Mouse (Mus musculus): ENCODE data around the gene Sh3pxd2a. TPM values are rescaled to one million over a fixed set of nuclear protein-coding genes. Genes with fewer than 3 reads are reported as not detected.
A peak's percentile ranks its signal among the peaks of the same experiment; 100 is the strongest.

Sh3pxd2a gene
- polyA plus RNA-seq, 1 experiment from 2014 or later, result 0.62 TPM

DNA sequence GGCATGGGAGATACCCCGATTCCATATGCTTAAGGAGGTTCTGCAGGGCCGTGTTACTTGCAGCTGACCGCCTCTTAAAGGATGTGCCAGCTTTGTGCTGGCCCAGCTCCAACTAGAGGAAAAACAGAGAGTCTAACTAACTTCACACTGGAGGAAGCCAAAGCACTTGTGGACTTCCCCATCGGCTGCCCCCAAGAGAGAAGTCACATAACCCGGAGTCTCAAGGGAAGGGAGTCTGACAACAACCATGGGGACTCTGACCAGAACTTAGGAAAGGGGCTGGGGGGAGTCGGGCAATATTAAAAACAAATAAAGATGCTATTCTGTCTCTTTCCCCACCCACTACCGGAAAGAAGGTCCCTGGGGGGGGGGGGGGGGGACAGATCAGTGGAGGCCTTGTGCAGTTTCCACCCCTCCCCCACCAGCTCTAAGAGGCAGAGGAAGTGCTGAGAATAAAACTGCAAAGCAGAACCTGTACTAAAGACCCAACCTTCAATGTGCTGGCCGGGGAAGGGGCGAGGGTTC, 17.3 kb downstream of the Sh3pxd2a start:
- peak overlapping the region; percentile 22; the same call in 1 of the 2 replicates for H3K4me2 ChIP-seq
- no peak overlapping the region for H3K4me3 ChIP-seq (replicated peaks)

DNA sequence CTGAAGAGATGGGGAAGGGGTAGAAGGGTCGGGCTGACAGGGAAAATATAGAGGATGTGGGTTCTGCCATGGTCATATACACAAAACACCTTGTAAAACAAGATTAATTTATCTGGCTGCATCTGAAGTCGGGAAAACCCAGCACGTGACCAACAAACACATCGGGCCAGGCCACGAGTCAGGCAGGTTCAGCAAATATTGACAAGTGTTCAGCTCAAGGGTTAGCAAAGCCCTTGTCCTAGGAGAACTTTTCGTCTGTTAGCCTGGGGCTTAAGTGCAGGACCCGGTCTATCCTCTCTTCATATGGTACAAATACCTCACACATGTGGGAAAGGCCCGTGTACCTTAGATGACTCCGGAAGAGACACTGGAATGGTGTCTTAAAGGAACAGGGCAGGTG, 18.1 kb downstream of the Sh3pxd2a start:
- Histone ChIP-seq H3K27ac (peak overlapping the region; percentile 65), H3K9ac (no peak overlapping the region), H3K9me3 (replicated peaks) (no peaks in the 10 kb centered on the region), H3K27me3 (no peaks in the 10 kb centered on the region), H3K4me1 (replicated peaks) (peaks cover 93% of the 10 kb centered on the region), H3K4me3 (replicated peaks) (no peak overlapping the region), H3K36me3 (no peaks in the 10 kb centered on the region), H3K4me2 (peak overlapping the region; percentile 22; the same call in 1 of the 2 replicates)
- no peak for ATAC-seq (ENCODE audit: low read depth)
- 55% methylated on average over 9 of the region's 9 CpGs for WGBS (ENCODE audit: insufficient replicate concordance)
- DNase-seq, result no peak

More for the DNA sequence above, 17.3 kb downstream of the Sh3pxd2a start:
- no peak for ATAC-seq (ENCODE audit: low read depth)
- 19% methylated on average over 9 of the region's 9 CpGs for WGBS (ENCODE audit: insufficient replicate concordance)
- no peak for DNase-seq
- Histone ChIP-seq H3K9me3 (replicated peaks) (no peaks in the 10 kb centered on the region), H3K4me1 (replicated peaks) (peaks cover 93% of the 10 kb centered on the region), H3K36me3 (no peaks in the 10 kb centered on the region), H3K27me3 (no peaks in the 10 kb centered on the region), H3K27ac (peak overlapping the region; percentile 65), H3K9ac (no peak overlapping the region)

DNA sequence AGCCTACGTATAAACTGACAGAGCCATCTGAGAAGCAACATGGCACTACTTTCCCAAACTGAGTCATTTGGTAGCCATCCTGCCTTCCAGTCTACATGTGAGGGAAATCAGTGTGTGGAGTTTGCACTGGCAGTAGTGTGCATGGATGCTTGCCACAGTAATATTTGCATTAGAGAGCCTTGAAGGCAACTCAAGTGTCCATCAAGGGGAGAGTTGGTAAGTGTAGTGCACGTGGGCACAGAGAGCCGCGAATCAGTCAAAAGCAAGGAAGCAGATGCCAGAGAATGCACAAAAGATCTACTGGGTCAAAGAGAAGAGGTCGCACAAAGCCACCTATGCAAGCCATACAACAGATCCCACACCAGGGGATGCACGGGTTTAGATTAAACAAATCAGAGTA, 18.5 kb downstream of the Sh3pxd2a start:
- Histone ChIP-seq H3K4me3 (replicated peaks) (no peak overlapping the region), H3K9me3 (replicated peaks) (no peaks in the 10 kb centered on the region), H3K27ac (no peak overlapping the region; the same call in 1 of the 2 replicates), H3K27me3 (no peaks in the 10 kb centered on the region), H3K36me3 (no peaks in the 10 kb centered on the region), H3K9ac (no peak overlapping the region), H3K4me2 (no peak overlapping the region), H3K4me1 (replicated peaks) (peaks cover 93% of the 10 kb centered on the region)
- ATAC-seq (ENCODE audit: low read depth) (no peak), DNase-seq (no peak)
- WGBS (ENCODE audit: insufficient replicate concordance), result 72% methylated on average over 6 of the region's 6 CpGs

DNA sequence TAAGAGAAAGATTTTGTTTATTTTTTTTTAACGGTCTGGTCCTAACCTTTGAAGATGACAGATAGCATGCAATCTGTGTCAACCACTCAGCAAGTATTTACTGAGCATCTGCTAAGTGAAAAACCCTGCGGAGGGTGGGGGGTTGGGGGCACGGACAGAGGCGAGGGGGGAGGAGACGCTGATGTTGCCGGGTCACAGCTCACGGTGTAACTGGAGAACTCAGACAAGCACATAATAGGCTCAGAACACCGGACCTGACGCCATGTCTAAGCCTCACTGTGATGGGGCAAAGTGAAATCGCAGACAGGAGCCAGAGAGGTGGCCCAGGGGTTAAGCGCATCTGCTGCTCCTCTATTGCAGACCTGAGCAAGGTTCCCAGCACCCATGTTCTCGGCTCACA, 19.7 kb downstream of the Sh3pxd2a start:
- no peak for ATAC-seq (ENCODE audit: low read depth)
- peaks cover 91% of the 10 kb centered on the region for H3K4me1 ChIP-seq (replicated peaks)
- 54% methylated on average over 12 of the region's 12 CpGs for WGBS (ENCODE audit: insufficient replicate concordance)

DNA sequence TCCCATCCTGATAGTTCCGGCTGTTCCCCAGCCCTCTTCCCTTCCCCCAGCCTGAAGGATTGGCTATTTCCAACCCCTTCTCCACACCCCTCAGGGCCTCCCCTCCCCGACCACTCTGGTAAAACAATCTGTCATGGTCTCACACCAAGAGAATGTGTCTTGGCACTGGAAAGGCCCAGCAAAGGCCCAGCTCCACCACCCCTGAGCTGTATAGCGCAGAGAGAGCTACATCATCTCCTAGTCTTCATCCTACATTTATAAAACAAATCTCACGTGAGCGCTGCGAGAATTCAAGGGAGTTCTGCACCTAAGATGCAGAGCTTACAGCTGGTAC, 21.9 kb downstream of the Sh3pxd2a start:
- no peak overlapping the region for H3K27ac ChIP-seq
- H3K4me1 ChIP-seq (replicated peaks), result peaks cover 82% of the 10 kb centered on the region
- H3K4me3 ChIP-seq (replicated peaks), result no peak overlapping the region
- H3K9ac ChIP-seq, result no peak overlapping the region
- no peaks in the 10 kb centered on the region for H3K27me3 ChIP-seq
- DNase-seq (no peak), ATAC-seq (ENCODE audit: low read depth) (no peak)
- H3K9me3 ChIP-seq (replicated peaks), result no peaks in the 10 kb centered on the region
- H3K4me2 ChIP-seq, result no peak overlapping the region
- 80% methylated on average over 6 of the region's 6 CpGs for WGBS (ENCODE audit: insufficient replicate concordance)
- H3K36me3 ChIP-seq, result no peaks in the 10 kb centered on the region

More for the DNA sequence above, 19.7 kb downstream of the Sh3pxd2a start:
- H3K4me3 ChIP-seq (replicated peaks), result no peak overlapping the region
- no peak for DNase-seq
- no peaks in the 10 kb centered on the region for H3K36me3 ChIP-seq
- no peak overlapping the region for H3K27ac ChIP-seq
- no peaks in the 10 kb centered on the region for H3K9me3 ChIP-seq (replicated peaks)
- no peak overlapping the region for H3K9ac ChIP-seq
- H3K4me2 ChIP-seq, result no peak overlapping the region
- H3K27me3 ChIP-seq, result no peaks in the 10 kb centered on the region

DNA sequence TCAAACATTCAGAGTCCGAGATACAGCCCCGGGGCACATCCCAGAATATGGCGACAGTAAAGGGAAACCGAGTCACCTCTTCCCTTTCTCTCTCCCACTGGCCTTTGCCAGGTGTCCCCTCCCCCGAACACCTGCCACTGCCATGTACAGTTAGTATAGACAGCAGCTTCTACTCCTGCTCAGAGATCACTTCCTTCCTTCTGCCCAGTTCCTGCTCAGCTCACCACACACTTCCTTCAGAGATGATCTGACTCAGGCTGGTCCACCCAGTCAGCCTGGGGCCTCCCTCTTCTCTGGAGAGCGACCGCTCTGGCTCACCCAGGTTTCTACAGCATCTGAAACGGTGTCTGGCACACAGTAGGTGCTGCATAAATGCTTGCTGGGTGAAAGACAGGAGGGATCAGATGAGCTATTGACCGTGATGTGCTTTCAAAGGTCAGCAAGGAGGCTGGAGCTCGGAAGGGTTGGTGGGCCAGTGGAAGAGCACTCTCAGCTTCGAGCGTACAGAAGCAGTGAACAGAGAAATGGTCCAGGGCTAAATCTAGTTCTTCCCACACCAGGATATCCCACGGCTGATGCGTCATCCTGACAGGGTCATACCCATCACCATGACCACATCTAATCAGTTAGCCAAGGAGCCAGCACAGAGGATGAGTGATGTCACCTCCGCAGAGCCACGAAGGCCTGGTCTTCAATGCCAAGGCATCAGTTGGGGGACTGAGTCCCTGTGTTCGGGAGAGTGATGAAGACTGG, 22.5 kb downstream of the Sh3pxd2a start:
- H3K9ac ChIP-seq, result no peak overlapping the region
- H3K36me3 ChIP-seq, result no peaks in the 10 kb centered on the region
- no peak for DNase-seq
- no peak for ATAC-seq (ENCODE audit: low read depth)
- H3K4me3 ChIP-seq (replicated peaks), result no peak overlapping the region
- WGBS (ENCODE audit: insufficient replicate concordance), result 49% methylated on average over 17 of the region's 17 CpGs
- H3K4me1 ChIP-seq (replicated peaks), result peaks cover 78% of the 10 kb centered on the region
- H3K9me3 ChIP-seq (replicated peaks), result no peaks in the 10 kb centered on the region
- no peak overlapping the region for H3K4me2 ChIP-seq
- H3K27ac ChIP-seq, result no peak overlapping the region; the same call in 1 of the 2 replicates
- no peaks in the 10 kb centered on the region for H3K27me3 ChIP-seq

DNA sequence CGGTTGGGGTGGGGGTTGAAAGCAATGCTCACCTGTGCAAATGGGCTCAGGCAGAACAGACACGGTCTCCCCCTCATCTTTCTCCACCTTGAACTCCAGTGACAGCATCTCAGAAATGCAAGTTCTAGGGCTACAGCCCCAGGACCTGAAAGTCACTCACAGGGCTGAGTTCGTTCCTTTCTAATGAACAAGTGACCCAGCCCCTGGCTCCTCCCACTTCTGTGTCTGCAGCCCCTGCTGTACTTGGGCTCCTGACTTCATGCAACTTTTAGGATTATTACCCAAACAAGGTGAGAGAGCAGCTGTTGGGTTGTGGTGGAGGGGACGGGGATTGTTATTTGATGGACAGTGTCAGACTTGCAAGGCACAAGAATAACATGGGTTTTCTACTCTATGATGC, 23.2 kb downstream of the Sh3pxd2a start:
- Histone ChIP-seq H3K4me1 (replicated peaks) (peaks cover 74% of the 10 kb centered on the region), H3K9ac (no peak overlapping the region), H3K27me3 (no peaks in the 10 kb centered on the region), H3K4me3 (replicated peaks) (no peak overlapping the region), H3K9me3 (replicated peaks) (no peaks in the 10 kb centered on the region), H3K27ac (no peak overlapping the region), H3K36me3 (no peaks in the 10 kb centered on the region), H3K4me2 (no peak overlapping the region)
- ATAC-seq (ENCODE audit: low read depth) (no peak), DNase-seq (no peak)
- 57% methylated on average over 4 of the region's 4 CpGs for WGBS (ENCODE audit: insufficient replicate concordance)

DNA sequence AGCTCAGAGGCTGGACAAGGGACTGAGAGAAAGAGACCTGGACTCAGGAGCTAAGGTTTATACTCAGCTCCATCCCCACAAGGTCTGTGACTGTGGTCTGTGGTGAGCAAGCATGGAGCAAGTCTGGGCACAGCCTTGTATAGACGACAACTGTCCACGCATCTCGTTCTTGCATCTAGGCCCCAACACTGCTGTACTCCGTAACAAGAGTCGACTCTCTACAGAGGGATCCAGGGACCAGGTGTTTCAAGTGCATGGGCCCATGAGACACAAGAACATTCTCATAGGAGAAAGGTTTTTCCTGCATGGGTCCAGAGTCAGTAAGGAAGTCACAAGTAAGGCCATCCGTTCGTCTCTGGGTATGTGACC, 23.8 kb downstream of the Sh3pxd2a start:
- Histone ChIP-seq H3K4me2 (no peak overlapping the region), H3K36me3 (no peaks in the 10 kb centered on the region), H3K27ac (no peak overlapping the region), H3K9me3 (replicated peaks) (no peaks in the 10 kb centered on the region), H3K4me1 (replicated peaks) (peaks cover 70% of the 10 kb centered on the region), H3K27me3 (no peaks in the 10 kb centered on the region), H3K9ac (no peak overlapping the region), H3K4me3 (replicated peaks) (no peak overlapping the region)
- ATAC-seq (ENCODE audit: low read depth), result no peak
- WGBS (ENCODE audit: insufficient replicate concordance), result 76% methylated on average over 7 of the region's 7 CpGs
- no peak for DNase-seq

DNA sequence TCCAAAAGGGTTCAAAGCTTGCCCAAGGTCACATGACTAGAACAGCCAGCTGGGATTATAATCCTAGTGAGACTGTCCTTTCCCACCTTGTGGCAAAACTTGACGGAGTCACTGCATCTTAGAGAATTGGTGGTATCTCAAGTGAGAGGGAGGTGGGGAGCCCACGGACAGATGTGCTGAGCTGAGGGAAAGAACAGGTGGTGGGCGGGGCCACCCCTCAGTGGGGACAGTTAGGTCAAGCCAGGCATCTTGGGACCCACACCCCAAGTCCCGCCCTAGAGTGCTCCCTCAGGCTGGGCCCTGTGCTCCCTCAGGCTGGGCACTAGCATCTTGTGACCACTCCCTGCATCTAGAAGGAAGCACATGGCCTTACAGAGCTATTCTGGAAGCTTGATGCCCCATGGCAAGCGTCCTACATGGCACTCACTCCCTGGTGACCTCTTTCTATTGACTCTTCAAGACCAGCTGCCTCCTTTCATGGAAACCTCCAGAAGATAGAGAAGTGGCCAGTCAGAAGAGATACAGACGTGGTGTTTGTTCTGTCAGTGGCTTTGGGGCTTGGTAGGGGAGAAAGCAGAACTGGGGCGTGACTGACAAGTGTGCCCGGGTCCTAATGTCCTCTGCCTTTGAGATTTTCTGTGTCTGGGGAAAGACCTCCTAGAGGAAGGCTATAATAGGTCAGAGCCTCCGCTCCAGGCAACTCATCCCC, 24.3 kb downstream of the Sh3pxd2a start:
- DNase-seq (no peak), ATAC-seq (ENCODE audit: low read depth) (no peak; the same call in 1 of the 2 replicates)
- Histone ChIP-seq H3K9ac (no peak overlapping the region), H3K4me3 (replicated peaks) (no peak overlapping the region), H3K27me3 (no peaks in the 10 kb centered on the region), H3K9me3 (replicated peaks) (no peaks in the 10 kb centered on the region), H3K4me2 (no peak overlapping the region), H3K4me1 (replicated peaks) (peaks cover 64% of the 10 kb centered on the region), H3K27ac (no peak overlapping the region), H3K36me3 (no peaks in the 10 kb centered on the region)
- WGBS (ENCODE audit: insufficient replicate concordance), result 52% methylated on average over 9 of the region's 9 CpGs

DNA sequence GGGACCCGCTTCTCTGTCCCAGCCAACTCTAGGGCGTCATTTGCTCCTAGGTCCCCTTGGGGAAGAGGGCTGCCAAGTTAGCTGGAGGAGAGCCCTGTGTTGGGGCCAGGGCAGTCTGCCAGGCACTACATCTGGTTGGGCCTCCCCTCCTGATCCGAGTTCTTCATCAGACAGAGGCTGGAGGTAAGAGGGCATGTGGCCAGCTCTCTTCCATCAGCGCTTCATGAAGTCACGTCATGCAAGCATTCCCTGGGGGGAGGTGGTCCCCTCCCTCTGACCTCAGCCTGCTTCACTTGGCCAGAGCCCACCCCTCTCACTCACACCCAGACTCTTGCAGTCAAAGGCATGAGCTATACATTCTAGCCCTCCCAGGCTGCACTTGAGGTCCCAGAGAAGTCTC, 25.8 kb downstream of the Sh3pxd2a start:
- H3K4me3 ChIP-seq (replicated peaks), result no peak overlapping the region
- 73% methylated on average over 5 of the region's 5 CpGs for WGBS (ENCODE audit: insufficient replicate concordance)
- no peak overlapping the region for H3K27ac ChIP-seq
- H3K4me2 ChIP-seq, result no peak overlapping the region
- H3K27me3 ChIP-seq, result no peaks in the 10 kb centered on the region
- no peak for ATAC-seq (ENCODE audit: low read depth)
- H3K9ac ChIP-seq, result no peak overlapping the region
- DNase-seq, result no peak
- H3K4me1 ChIP-seq (replicated peaks), result peaks cover 63% of the 10 kb centered on the region
- no peaks in the 10 kb centered on the region for H3K36me3 ChIP-seq
- no peaks in the 10 kb centered on the region for H3K9me3 ChIP-seq (replicated peaks)

DNA sequence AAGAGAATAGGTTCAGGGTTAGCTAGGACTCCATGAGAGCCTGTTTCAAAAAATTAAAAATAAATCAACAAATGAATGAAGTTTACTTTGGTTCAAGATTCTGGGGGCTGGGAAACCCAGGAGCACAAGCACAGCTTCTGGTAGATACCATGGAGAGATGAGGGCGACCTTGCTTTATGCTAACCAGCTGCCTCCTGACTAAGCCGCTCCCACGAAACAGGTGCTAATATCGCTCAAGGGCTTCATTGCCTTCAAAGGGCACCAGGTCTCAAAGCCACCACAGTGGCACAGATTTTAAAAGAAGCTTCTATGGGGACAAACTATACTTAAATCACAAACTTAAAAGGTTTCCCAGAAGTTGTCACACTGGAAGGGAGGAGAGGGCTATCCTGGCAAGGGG, 27.2 kb downstream of the Sh3pxd2a start:
- ATAC-seq (ENCODE audit: low read depth) (no peak), DNase-seq (no peak)
- H3K4me2 ChIP-seq, result no peak overlapping the region
- no peak overlapping the region for H3K4me3 ChIP-seq (replicated peaks)
- no peaks in the 10 kb centered on the region for H3K36me3 ChIP-seq
- WGBS (ENCODE audit: insufficient replicate concordance), result 78% methylated on average over 4 of the region's 4 CpGs
- H3K4me1 ChIP-seq (replicated peaks), result peaks cover 68% of the 10 kb centered on the region
- no peak overlapping the region for H3K27ac ChIP-seq
- H3K9me3 ChIP-seq (replicated peaks), result no peaks in the 10 kb centered on the region
- no peaks in the 10 kb centered on the region for H3K27me3 ChIP-seq
- no peak overlapping the region for H3K9ac ChIP-seq
